Mouse (Mus musculus): ENCODE results near the gene 1300017J02Rik. TPM values are rescaled to one million over a fixed set of nuclear protein-coding genes. Genes with fewer than 3 reads are reported as not detected.

The 1300017J02Rik gene
- total and polyA plus RNA-seq, 2 experiments from 2014 or later = 0.31 to 0.50 TPM

- H3K9me3 ChIP-seq (ENCODE audit: low read length) = no peaks in the 10 kb centered on the region
- H3K4me2 ChIP-seq (ENCODE audit: low read depth, low read length) = no peak overlapping the region
- no peak for TF ChIP-seq CTCF (IDR thresholded peaks at IDR 0.05; ENCODE audit: low read depth)
- H3K4me1 ChIP-seq (ENCODE audit: insufficient read depth, low read length) = no peaks in the 10 kb centered on the region
- no peak for ATAC-seq
- H3K9ac ChIP-seq (replicated peaks; ENCODE audit: low read length) = no peak overlapping the region
- no peak overlapping the region for H3K27ac ChIP-seq
- DNase-seq (ENCODE audit: low spot score) = no peak
- WGBS = 90% methylated on average over 8 of the region's 8 CpGs
- H3K4me3 ChIP-seq (ENCODE audit: low read length) = no peak overlapping the region
- H3K27me3 ChIP-seq (ENCODE audit: insufficient read depth, low read length) = no peaks in the 10 kb centered on the region
- H3K36me3 ChIP-seq (ENCODE audit: insufficient read depth, low read length) = no peaks in the 10 kb centered on the region
These were observed 30.1 kb downstream of the 1300017J02Rik start for GRCm38 (mm10) chr9:103274819-103275218.

DNA sequence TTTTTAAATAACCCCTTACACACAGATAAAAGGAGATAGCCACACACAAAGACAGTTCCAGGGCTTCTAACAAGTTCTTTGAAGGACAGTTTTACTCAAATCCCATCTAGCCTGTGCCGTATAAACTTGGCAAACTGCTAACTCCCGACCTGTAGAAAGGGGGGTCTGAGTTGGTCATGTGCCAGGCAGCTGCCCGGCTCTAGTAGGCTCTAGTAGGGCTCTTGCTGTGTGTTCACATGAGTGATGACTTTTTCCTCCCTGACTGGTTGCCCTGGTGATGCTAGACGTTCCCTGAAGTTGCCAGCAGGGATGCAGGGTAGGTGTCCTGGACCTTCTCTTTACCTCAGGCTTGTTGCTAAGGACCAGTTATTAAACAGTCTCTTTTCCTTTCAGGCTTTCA lies 33.8 kb downstream of the 1300017J02Rik start:
- DNase-seq (ENCODE audit: low spot score) (peak; percentile 51), ATAC-seq (0 out of 2 replicates have a peak, but pooled peaks have one; percentile 45)
- Histone ChIP-seq H3K4me2 (ENCODE audit: low read depth, low read length) (no peak overlapping the region), H3K9me3 (ENCODE audit: low read length) (no peaks in the 10 kb centered on the region), H3K9ac (replicated peaks; ENCODE audit: low read length) (no peak overlapping the region), H3K36me3 (ENCODE audit: insufficient read depth, low read length) (no peaks in the 10 kb centered on the region), H3K27ac (no peak overlapping the region), H3K4me3 (ENCODE audit: low read length) (no peak overlapping the region), H3K4me1 (ENCODE audit: insufficient read depth, low read length) (no peaks in the 10 kb centered on the region), H3K27me3 (ENCODE audit: insufficient read depth, low read length) (no peaks in the 10 kb centered on the region)
- WGBS = 7% methylated on average over 4 of the region's 4 CpGs
- no peak for TF ChIP-seq CTCF (IDR thresholded peaks at IDR 0.05; ENCODE audit: low read depth)

GRCm38 (mm10) chr9:103265778-103266177 lies 39.1 kb downstream of the 1300017J02Rik start:
- no peak overlapping the region for H3K9ac ChIP-seq (replicated peaks; ENCODE audit: low read length)
- no peak overlapping the region for H3K27ac ChIP-seq
- H3K27me3 ChIP-seq (ENCODE audit: insufficient read depth, low read length) = no peaks in the 10 kb centered on the region
- 93% methylated on average over 4 of the region's 4 CpGs for WGBS
- H3K4me3 ChIP-seq (ENCODE audit: low read length) = no peak overlapping the region
- no peaks in the 10 kb centered on the region for H3K4me1 ChIP-seq (ENCODE audit: insufficient read depth, low read length)
- DNase-seq (ENCODE audit: low spot score) (no peak), ATAC-seq (no peak)
- H3K36me3 ChIP-seq (ENCODE audit: insufficient read depth, low read length) = no peaks in the 10 kb centered on the region
- no peaks in the 10 kb centered on the region for H3K9me3 ChIP-seq (ENCODE audit: low read length)
- no peak for TF ChIP-seq CTCF (IDR thresholded peaks at IDR 0.05; ENCODE audit: low read depth)
- H3K4me2 ChIP-seq (ENCODE audit: low read depth, low read length) = no peak overlapping the region

- Histone ChIP-seq H3K4me1 (ENCODE audit: insufficient read depth, low read length) (no peaks in the 10 kb centered on the region), H3K9me3 (ENCODE audit: low read length) (no peaks in the 10 kb centered on the region), H3K27me3 (ENCODE audit: insufficient read depth, low read length) (no peaks in the 10 kb centered on the region), H3K36me3 (ENCODE audit: insufficient read depth, low read length) (no peaks in the 10 kb centered on the region), H3K4me2 (ENCODE audit: low read depth, low read length) (no peak overlapping the region), H3K4me3 (ENCODE audit: low read length) (no peak overlapping the region), H3K27ac (no peak overlapping the region), H3K9ac (replicated peaks; ENCODE audit: low read length) (no peak overlapping the region)
- ATAC-seq = no peak
- 67% methylated on average over 5 of the region's 5 CpGs for WGBS
- DNase-seq (ENCODE audit: low spot score) = peak; percentile 25
- no peak for TF ChIP-seq CTCF (IDR thresholded peaks at IDR 0.05; ENCODE audit: low read depth)
These were observed 52.0 kb downstream of the 1300017J02Rik start for GRCm38 (mm10) chr9:103252906-103253305.

- Histone ChIP-seq H3K4me1 (ENCODE audit: insufficient read depth, low read length) (no peaks in the 10 kb centered on the region), H3K4me3 (ENCODE audit: low read length) (no peak overlapping the region), H3K36me3 (ENCODE audit: insufficient read depth, low read length) (no peaks in the 10 kb centered on the region), H3K9me3 (ENCODE audit: low read length) (no peaks in the 10 kb centered on the region), H3K4me2 (ENCODE audit: low read depth, low read length) (no peak overlapping the region), H3K27me3 (ENCODE audit: insufficient read depth, low read length) (no peaks in the 10 kb centered on the region), H3K9ac (replicated peaks; ENCODE audit: low read length) (no peak overlapping the region), H3K27ac (no peak overlapping the region)
- no peak for ATAC-seq
- no peak for DNase-seq (ENCODE audit: low spot score)
- WGBS = 42% methylated on average over 4 of the region's 4 CpGs
- no peak for TF ChIP-seq CTCF (IDR thresholded peaks at IDR 0.05; ENCODE audit: low read depth)
These were observed 56.3 kb downstream of the 1300017J02Rik start for GRCm38 (mm10) chr9:103248618-103249017.

- Histone ChIP-seq H3K27ac (no peak overlapping the region), H3K4me3 (ENCODE audit: low read length) (no peak overlapping the region), H3K4me2 (ENCODE audit: low read depth, low read length) (no peak overlapping the region), H3K36me3 (ENCODE audit: insufficient read depth, low read length) (no peaks in the 10 kb centered on the region), H3K4me1 (ENCODE audit: insufficient read depth, low read length) (no peaks in the 10 kb centered on the region), H3K27me3 (ENCODE audit: insufficient read depth, low read length) (no peaks in the 10 kb centered on the region), H3K9me3 (ENCODE audit: low read length) (no peaks in the 10 kb centered on the region), H3K9ac (replicated peaks; ENCODE audit: low read length) (no peak overlapping the region)
- DNase-seq (ENCODE audit: low spot score) = no peak
- ATAC-seq = no peak
- 0 out of 2 replicates have a peak, but pooled peaks have one; percentile 11 for TF ChIP-seq CTCF (IDR thresholded peaks at IDR 0.05; ENCODE audit: low read depth)
- WGBS = 85% methylated on average over 8 of the region's 8 CpGs
These were observed 58.2 kb downstream of the 1300017J02Rik start for GRCm38 (mm10) chr9:103246526-103247168.

DNA sequence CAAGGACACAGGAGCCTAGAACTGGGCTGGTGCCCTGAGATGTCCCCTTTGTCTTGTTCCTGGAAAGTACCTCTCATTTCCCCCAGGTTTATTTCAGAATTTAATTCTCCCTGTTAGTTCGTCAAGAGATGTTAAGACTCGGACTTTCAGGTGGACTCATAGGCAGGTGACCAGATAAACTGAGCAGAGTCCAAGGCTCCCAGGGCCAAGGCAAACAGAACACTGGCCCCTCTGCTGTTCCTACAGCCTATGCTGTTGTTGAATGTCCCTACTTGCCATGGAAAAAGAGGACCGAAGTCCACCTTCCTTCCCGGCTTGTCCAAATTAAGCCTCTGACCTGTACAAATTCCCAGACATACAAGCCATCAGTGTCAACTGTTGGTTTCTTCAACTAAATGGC lies 61.2 kb downstream of the 1300017J02Rik start:
- no peaks in the 10 kb centered on the region for H3K4me1 ChIP-seq (ENCODE audit: insufficient read depth, low read length)
- H3K9ac ChIP-seq (replicated peaks; ENCODE audit: low read length) = no peak overlapping the region
- H3K27ac ChIP-seq = no peak overlapping the region
- no peak overlapping the region for H3K4me3 ChIP-seq (ENCODE audit: low read length)
- ATAC-seq (no peak), DNase-seq (ENCODE audit: low spot score) (no peak)
- WGBS = 95% methylated on average over 4 of the region's 4 CpGs
- no peak for TF ChIP-seq CTCF (IDR thresholded peaks at IDR 0.05; ENCODE audit: low read depth)
- no peak overlapping the region for H3K4me2 ChIP-seq (ENCODE audit: low read depth, low read length)
- H3K27me3 ChIP-seq (ENCODE audit: insufficient read depth, low read length) = no peaks in the 10 kb centered on the region
- no peaks in the 10 kb centered on the region for H3K36me3 ChIP-seq (ENCODE audit: insufficient read depth, low read length)
- H3K9me3 ChIP-seq (ENCODE audit: low read length) = no peaks in the 10 kb centered on the region
